Comparison of ENCODE assay signal across 8 mouse cellular contexts in genomic region chr15:84135472-84135871, GRCm38 (mm10). TPM values are rescaled to one million over a fixed set of nuclear protein-coding genes. Genes with fewer than 3 reads are reported as not detected.
A peak's percentile ranks its signal among the peaks of the same experiment; 100 is the strongest.
DNase-seq lines count a peak whose midpoint lies in the region; ATAC-seq and TF ChIP-seq lines count a peak whose summit lies in the region.
"Had no signal": no experiment of that assay in that cellular context is flagged by ENCODE, and none has a peak within 500 bp of the region (broad histone marks: within the 10 kb centered on the region; RNA-seq: fewer than 3 reads in every experiment).

No protein-coding gene starts in this region.

- no peaks in the 10 kb centered on the region for H3K27me3 ChIP-seq in MEL (ENCODE audit: control insufficient read depth in 1 of 2, insufficient read depth in 2 of 2, low read length in 2 of 2)
- H3K27me3 ChIP-seq in liver, embryonic 14.5 days (ENCODE audit: control insufficient read depth, insufficient read depth, low read length) = no peaks in the 10 kb centered on the region
- H3K27me3 ChIP-seq: midbrain, embryonic 12.5 days had no signal

- H3K4me3 ChIP-seq in left cerebral cortex, adult 2 months = no peak overlapping the region
- no peak overlapping the region for H3K4me3 ChIP-seq in MEL (ENCODE audit: control insufficient read depth in 1 of 2, insufficient read depth in 1 of 2, low read depth in 2 of 2, low read length in 2 of 2)
- H3K4me3 ChIP-seq in liver, embryonic 14.5 days (ENCODE audit: insufficient read depth in 1 of 2, low read depth in 2 of 2, low read length in 2 of 2) = no peak overlapping the region
- H3K4me3 ChIP-seq: midbrain, embryonic 12.5 days had no signal

- intact Hi-C loops in left cerebral cortex, adult 2 months (cut with DNase I) = no loop called here
- intact Hi-C loops in left cerebral cortex, postnatal 36 days (cut with DNase I) = no loop called here
- intact Hi-C loops in left cerebral cortex, postnatal 10 days (cut with DNase I) = no loop called here

- no peaks in the 10 kb centered on the region for H3K36me3 ChIP-seq in MEL (ENCODE audit: control insufficient read depth in 1 of 2, insufficient read depth in 2 of 2, low read length in 2 of 2)
- H3K36me3 ChIP-seq in liver, embryonic 14.5 days (replicated peaks; ENCODE audit: control insufficient read depth, insufficient read depth, low read depth) = no peaks in the 10 kb centered on the region
- H3K36me3 ChIP-seq: midbrain, embryonic 12.5 days had no signal

- H3K4me1 ChIP-seq in MEL (ENCODE audit: control insufficient read depth in 1 of 2, insufficient read depth in 2 of 2, low read length in 2 of 2) = no peaks in the 10 kb centered on the region
- H3K4me1 ChIP-seq in liver, embryonic 14.5 days (replicated peaks; ENCODE audit: control insufficient read depth in 2 of 2, insufficient read depth in 2 of 2, low read length in 1 of 2) = no peaks in the 10 kb centered on the region

- DNase-seq in left cerebral cortex, adult 2 months (ENCODE audit: extremely low spot score in 1 of 2, low spot score in 2 of 2) = no peak
- DNase-seq in left cerebral cortex, postnatal 36 days (ENCODE audit: low spot score in 2 of 2) = no peak
- DNase-seq in MEL (ENCODE audit: low read depth, low spot score) = peak; percentile 63
- DNase-seq in brain, embryonic 14.5 days (ENCODE audit: low read depth) = peak; percentile 27
- DNase-seq in liver, embryonic 14.5 days (ENCODE audit: low read depth in 3 of 3, low spot score in 3 of 3) = peak; percentile 20 to 35 (median 22)
- no peak for DNase-seq in left cerebral cortex, postnatal 10 days (ENCODE audit: extremely low spot score in 1 of 2, low spot score in 2 of 2)

- H3K27ac ChIP-seq in left cerebral cortex, adult 2 months = no peak overlapping the region
- H3K27ac ChIP-seq in MEL (ENCODE audit: control insufficient read depth, low read depth, low read length) = no peak overlapping the region
- H3K27ac ChIP-seq in liver, embryonic 14.5 days = no peak overlapping the region

- TF ChIP-seq CTCF in left cerebral cortex, adult 2 months (IDR thresholded peaks at IDR 0.05) = peak; percentile 50
- peak; percentile 52 to 74 (median 57) for TF ChIP-seq CTCF in MEL (IDR thresholded peaks at IDR 0.05 in 2 of 3, conservative IDR thresholded peaks at IDR 0.05 in 1 of 3; ENCODE audit: control insufficient read depth in 1 of 3, insufficient read depth in 1 of 3, low read depth in 2 of 3, low read length in 3 of 3, poor library complexity in 1 of 3, severe bottlenecking in 1 of 3)
- TF ChIP-seq CTCF in brain, embryonic 14.5 days (IDR thresholded peaks at IDR 0.05; ENCODE audit: borderline replicate concordance, extremely low read depth, insufficient read depth, insufficient read length) = peak; percentile 65; the same call in 1 of the 2 replicates
- peak; percentile 86 for TF ChIP-seq CTCF in liver, embryonic 14.5 days (IDR thresholded peaks at IDR 0.05; ENCODE audit: low read depth)

- H3K9me3 ChIP-seq in MEL (replicated peaks; ENCODE audit: insufficient read depth, low read length) = no peaks in the 10 kb centered on the region
- H3K9me3 ChIP-seq in liver, embryonic 14.5 days (ENCODE audit: control insufficient read depth, low read length) = no peaks in the 10 kb centered on the region
- H3K9me3 ChIP-seq: midbrain, embryonic 12.5 days had no signal

- TF ChIP-seq RAD21 in MEL (IDR thresholded peaks at IDR 0.05; ENCODE audit: low read depth, low read length) = peak; percentile 43

- no peaks in the 10 kb centered on the region for H3K79me2 ChIP-seq in MEL (ENCODE audit: control insufficient read depth, insufficient read depth, low read length, poor library complexity)

- WGBS in liver, embryonic 14.5 days (ENCODE audit: insufficient replicate concordance) = 64% methylated on average over 5 of the region's 5 CpGs

- H3K9ac ChIP-seq in MEL (ENCODE audit: control insufficient read depth, low read depth, low read length, poor library complexity, severe bottlenecking) = no peak overlapping the region
- H3K9ac ChIP-seq in liver, embryonic 14.5 days (replicated peaks) = no peak overlapping the region
- H3K9ac ChIP-seq: midbrain, embryonic 12.5 days had no signal

- no peak for TF ChIP-seq POLR2A in MEL (IDR thresholded peaks at IDR 0.05; ENCODE audit: control insufficient read depth in 1 of 2, insufficient read depth in 1 of 2, low read depth in 1 of 2, low read length in 2 of 2, poor library complexity in 1 of 2)
- TF ChIP-seq POLR2A in brain, embryonic 14.5 days (IDR thresholded peaks at IDR 0.05; ENCODE audit: borderline replicate concordance, extremely low read depth, insufficient read depth, insufficient read length, poor library complexity, severe bottlenecking) = no peak

- TF ChIP-seq EP300 in MEL (IDR thresholded peaks at IDR 0.05; ENCODE audit: low read depth in 1 of 2, low read length in 2 of 2) = no peak
- TF ChIP-seq EP300 in liver, embryonic 14.5 days (IDR thresholded peaks at IDR 0.05; ENCODE audit: low read depth) = no peak

- no peak for ATAC-seq in liver, embryonic 14.5 days (ENCODE audit: insufficient read depth)
- ATAC-seq in frontal cortex, adult (ENCODE audit: low TSS enrichment) = no peak

- no peak overlapping the region for H3K4me2 ChIP-seq in liver, embryonic 14.5 days (ENCODE audit: low read depth)
- H3K4me2 ChIP-seq: midbrain, embryonic 12.5 days had no signal

TF ChIP-seq in MEL, 35 proteins besides CTCF, POLR2A, EP300 and RAD21:
- TF ChIP-seq SMC3 (IDR thresholded peaks at IDR 0.05; ENCODE audit: low read depth, low read length) = peak; percentile 63
- no peak for TF ChIP-seq GABPA (IDR thresholded peaks at IDR 0.05; ENCODE audit: low read depth, low read length)

RNA-seq across cellular contexts. Expression of gene Pnpla5, which starts 12.5 kb away (rescaled TPM):
- total RNA-seq in left cerebral cortex, adult 2 months (2021) = not detected
- not detected for total RNA-seq in left cerebral cortex, postnatal 36 days (2021)
- total RNA-seq in MEL (2012; rRNA removed) = not detected in 2 replicates
- not detected for polyA plus RNA-seq in MEL (2012; ENCODE audit: insufficient read depth in 1 of 2, insufficient read length in 2 of 2, low read depth in 1 of 2, low replicate concordance in 2 of 2, missing spikeins in 1 of 2)
- not detected in 2 replicates for polyA plus RNA-seq in brain, embryonic 14.5 days (2012; rRNA removed)
- 0.02 TPM in 2 replicates for polyA plus RNA-seq in liver, embryonic 14.5 days (2012; rRNA removed)
- not detected in 2 replicates for polyA plus RNA-seq in liver, embryonic 14.5 days (2014; fragmentation: Nextera tagmentation; extraction: Ambion mirVana)
- total RNA-seq in left cerebral cortex, postnatal 10 days (2021) = not detected
- polyA plus RNA-seq: midbrain, embryonic 12.5 days had no signal

RNA-seq across cellular contexts. Expression of gene Sult4a1, which starts 29.9 kb away (rescaled TPM):
- total RNA-seq in left cerebral cortex, adult 2 months (2021) = 100 to 1,000 TPM; 434 to 449 TPM
- 100 to 1,000 TPM; 409 to 510 TPM for total RNA-seq in left cerebral cortex, postnatal 36 days (2021)
- not detected in 2 replicates for total RNA-seq in MEL (2012; rRNA removed)
- polyA plus RNA-seq in MEL (2012; ENCODE audit: insufficient read depth in 1 of 2, insufficient read length in 2 of 2, low read depth in 1 of 2, low replicate concordance in 2 of 2, missing spikeins in 1 of 2) = not detected
- polyA plus RNA-seq in brain, embryonic 14.5 days (2012; rRNA removed) = 96.9 and 102 TPM in 2 replicates
- polyA plus RNA-seq in liver, embryonic 14.5 days (2012; rRNA removed) = 0.06 and 0.16 TPM in 2 replicates
- polyA plus RNA-seq in liver, embryonic 14.5 days (2014; fragmentation: Nextera tagmentation; extraction: Ambion mirVana) = not detected in 2 replicates
- total RNA-seq in left cerebral cortex, postnatal 10 days (2021) = 100 to 1,000 TPM; 330 to 338 TPM

RNA-seq across cellular contexts. Expression of gene Pnpla3, which starts 32.2 kb away (rescaled TPM):
- 10 to 100 TPM; 10.9 to 12.0 TPM for total RNA-seq in left cerebral cortex, adult 2 months (2021)
- 10 to 100 TPM; 10.7 to 11.3 TPM for total RNA-seq in left cerebral cortex, postnatal 36 days (2021)
- not detected in 2 replicates for total RNA-seq in MEL (2012; rRNA removed)
- polyA plus RNA-seq in MEL (2012; ENCODE audit: insufficient read depth in 1 of 2, insufficient read length in 2 of 2, low read depth in 1 of 2, low replicate concordance in 2 of 2, missing spikeins in 1 of 2) = not detected
- polyA plus RNA-seq in brain, embryonic 14.5 days (2012; rRNA removed) = 9.2 and 12.4 TPM in 2 replicates
- 4.0 TPM in 2 replicates for polyA plus RNA-seq in liver, embryonic 14.5 days (2012; rRNA removed)
- 0.66 and 0.72 TPM in 2 replicates for polyA plus RNA-seq in liver, embryonic 14.5 days (2014; fragmentation: Nextera tagmentation; extraction: Ambion mirVana)
- total RNA-seq in left cerebral cortex, postnatal 10 days (2021) = 10 to 100 TPM; 13.1 to 16.3 TPM

RNA-seq across cellular contexts. Expression of gene Samm50, which starts 56.6 kb away (rescaled TPM):
- total RNA-seq in left cerebral cortex, adult 2 months (2021) = 100 to 1,000 TPM in 1 of 2 experiments, 10 to 100 TPM in 1; 99.4 to 111 TPM
- 100 to 1,000 TPM in 1 of 2 experiments, 10 to 100 TPM in 1; 95.0 to 106 TPM for total RNA-seq in left cerebral cortex, postnatal 36 days (2021)
- total RNA-seq in MEL (2012; rRNA removed) = 62.4 and 65.7 TPM in 2 replicates
- 100 to 1,000 TPM in 1 of 2 experiments, not detected in 1; 190 TPM for polyA plus RNA-seq in MEL (2012; ENCODE audit: insufficient read depth in 1 of 2, insufficient read length in 2 of 2, low read depth in 1 of 2, low replicate concordance in 2 of 2, missing spikeins in 1 of 2)
- 18.7 and 30.8 TPM in 2 replicates for polyA plus RNA-seq in brain, embryonic 14.5 days (2012; rRNA removed)
- 7.5 and 12.3 TPM in 2 replicates for polyA plus RNA-seq in liver, embryonic 14.5 days (2012; rRNA removed)
- 49.3 and 51.8 TPM in 2 replicates for polyA plus RNA-seq in liver, embryonic 14.5 days (2014; fragmentation: Nextera tagmentation; extraction: Ambion mirVana)
- 10 to 100 TPM; 93.8 to 94.3 TPM for total RNA-seq in left cerebral cortex, postnatal 10 days (2021)

Comparison
In these comparisons a context has a peak if more than half of its experiments do, and no peak if none do; other contexts are left out.
1. DNase-seq: peak in MEL (single experiment), brain, embryonic 14.5 days (single experiment) and liver, embryonic 14.5 days (3 of 3); none in left cerebral cortex, adult 2 months (0 of 2), left cerebral cortex, postnatal 36 days (0 of 2) and left cerebral cortex, postnatal 10 days (0 of 2).
2. RNA of gene Sult4a1, which starts 29.9 kb away (total RNA-seq): 409 to 510 TPM in left cerebral cortex, postnatal 36 days, 434 to 449 TPM in left cerebral cortex, adult 2 months and 330 to 338 TPM in left cerebral cortex, postnatal 10 days; not detected in MEL; every median in the first group is over 100 times any median in the second.
3. RNA of gene Pnpla3, which starts 32.2 kb away (total RNA-seq): 13.1 to 16.3 TPM in left cerebral cortex, postnatal 10 days, 10.9 to 12.0 TPM in left cerebral cortex, adult 2 months and 10.7 to 11.3 TPM in left cerebral cortex, postnatal 36 days; not detected in MEL; every median in the first group is over 10 times any median in the second.
4. Peak in every context shown above with its lines, with median percentiles within 50 percentile points of each other: CTCF ChIP-seq.